Comparison of ENCODE assay signal across 8 mouse cellular contexts in the genomic region with DNA sequence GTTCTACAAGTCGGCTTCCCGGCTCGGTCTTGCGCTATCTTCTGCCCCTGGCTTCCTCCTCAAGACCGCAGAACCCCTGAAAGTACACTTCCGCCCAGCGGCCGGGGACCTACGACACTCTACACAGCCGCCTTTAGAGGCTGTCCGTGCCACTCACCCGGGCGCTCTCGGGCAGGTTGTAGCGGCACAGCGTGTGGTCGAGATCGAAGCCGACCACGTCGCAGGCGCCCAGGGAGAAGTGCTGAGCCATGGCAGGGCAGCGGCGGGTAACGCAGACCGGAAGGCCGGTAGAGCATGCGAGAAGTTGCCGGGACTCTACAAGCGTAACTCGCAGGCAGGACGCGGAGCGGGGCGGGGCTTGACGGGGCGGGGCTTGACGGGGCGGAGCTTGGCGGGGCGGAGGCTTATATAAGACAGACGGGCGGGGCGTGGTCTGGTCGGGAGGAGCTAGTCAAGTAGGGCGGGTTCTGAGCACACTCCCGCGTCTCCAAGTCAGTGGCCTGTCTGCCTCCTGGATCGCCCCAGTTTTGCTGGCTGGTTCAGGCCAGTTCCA. TPM values are rescaled to one million over a fixed set of nuclear protein-coding genes. Genes with fewer than 3 reads are reported as not detected.
A peak's percentile ranks its signal among the peaks of the same experiment; 100 is the strongest.
DNase-seq lines count a peak whose midpoint lies in the region; ATAC-seq and TF ChIP-seq lines count a peak whose summit lies in the region.

A gene (minus strand): TSS at position 349 of the 553 bp plus-strand sequence.

- TF ChIP-seq CTCF in cortical plate, adult 2 months (IDR thresholded peaks at IDR 0.05; ENCODE audit: extremely low read depth, insufficient read depth, low read length) = no peak

- H3K9me3 ChIP-seq in megakaryocyte, embryonic 14.5 days = no peaks in the 10 kb centered on the region

- ATAC-seq in activated CD4-positive, CD25-positive, alpha-beta regulatory T cell, adult 4 months = peak; percentile 86

- peak; percentile 61; the same call in 1 of the 2 replicates for TF ChIP-seq POLR2A in cortical plate, adult 2 months (IDR thresholded peaks at IDR 0.05; ENCODE audit: extremely low read depth, insufficient read depth, low read length)

- H3K36me3 ChIP-seq in megakaryocyte, embryonic 14.5 days (replicated peaks; ENCODE audit: low read length) = peaks cover 5% of the 10 kb centered on the region

- peak; percentile 89 to 91 for DNase-seq in gastrocnemius, adult 8-10 months (ENCODE audit: low spot score in 2 of 2)
- DNase-seq in hindlimb bud, embryonic 11.5 days (ENCODE audit: extremely low spot score, low read depth, low spot score) = peak; percentile 44
- DNase-seq in left cerebral cortex, adult 8-10 months (ENCODE audit: low spot score in 2 of 2) = peak; percentile 76 to 80
- DNase-seq in right cerebral cortex, postnatal 10 days (ENCODE audit: low spot score in 2 of 2) = peak; percentile 91 to 93
- DNase-seq in urinary bladder, postnatal 25 days (ENCODE audit: low spot score) = peak; percentile 94

- H3K4me3 ChIP-seq in cortical plate, adult 2 months (ENCODE audit: insufficient read depth, low read length) = peak within 1 kb of the TSS; percentile 95
- peak within 1 kb of the TSS; percentile 95 for H3K4me3 ChIP-seq in megakaryocyte, embryonic 14.5 days (replicated peaks)

- peak within 1 kb of the TSS; percentile 62; the same call in 1 of the 2 replicates for H3K27ac ChIP-seq in cortical plate, adult 2 months (ENCODE audit: insufficient read depth, low read length)

- H3K27me3 ChIP-seq in megakaryocyte, embryonic 14.5 days (replicated peaks) = no peaks in the 10 kb centered on the region

- no peaks in the 10 kb centered on the region; the same call in 1 of the 2 replicates for H3K4me1 ChIP-seq in cortical plate, adult 2 months (ENCODE audit: control insufficient read depth, insufficient read depth, low read length)
- H3K4me1 ChIP-seq in megakaryocyte, embryonic 14.5 days = peaks cover 46% of the 10 kb centered on the region

RNA-seq across cellular contexts. Expression of the gene that starts here (rescaled TPM):
- polyA plus RNA-seq in activated CD4-positive, CD25-positive, alpha-beta regulatory T cell, adult 4 months (2017; shearing (Covaris generic)) = 10 to 100 TPM; 60.2 to 78.7 TPM
- polyA plus RNA-seq in cortical plate, adult 2 months (2012; rRNA removed) = 1.9 and 2.4 TPM in 2 replicates
- total RNA-seq in gastrocnemius, adult 8-10 months (2022) = 1 to 10 TPM; 5.3 to 7.2 (median 5.9) TPM
- 1 to 10 TPM; 2.6 to 4.4 (median 4.1) TPM for total RNA-seq in left cerebral cortex, adult 8-10 months (2022)
- 0.58 TPM in 1 of 2 replicates, not detected in the other for polyA plus RNA-seq in megakaryocyte, embryonic 14.5 days (2012; ENCODE audit: insufficient read depth, low replicate concordance)

Comparison
In these comparisons a context has a peak if more than half of its experiments do, and no peak if none do; other contexts are left out.
1. Peak in every context shown above with its lines: DNase-seq, ATAC-seq, H3K4me3 ChIP-seq and H3K27ac ChIP-seq.
2. RNA of the gene that starts here (polyA plus RNA-seq): 60.2 to 78.7 TPM in activated CD4-positive, CD25-positive, alpha-beta regulatory T cell, adult 4 months; 1.9 to 2.4 TPM in cortical plate, adult 2 months and 0.58 TPM in megakaryocyte, embryonic 14.5 days; every median in the first group is over 10 times any median in the second.
3. DNase-seq: peak in every context shown above with its lines; median percentile 94 in urinary bladder, postnatal 25 days; 92 in right cerebral cortex, postnatal 10 days; 90 in gastrocnemius, adult 8-10 months; 78 in left cerebral cortex, adult 8-10 months; 44 in hindlimb bud, embryonic 11.5 days.